Mouse (Mus musculus): Measurements from ENCODE around the gene Ccdc136.

Gene Ccdc136

DNA sequence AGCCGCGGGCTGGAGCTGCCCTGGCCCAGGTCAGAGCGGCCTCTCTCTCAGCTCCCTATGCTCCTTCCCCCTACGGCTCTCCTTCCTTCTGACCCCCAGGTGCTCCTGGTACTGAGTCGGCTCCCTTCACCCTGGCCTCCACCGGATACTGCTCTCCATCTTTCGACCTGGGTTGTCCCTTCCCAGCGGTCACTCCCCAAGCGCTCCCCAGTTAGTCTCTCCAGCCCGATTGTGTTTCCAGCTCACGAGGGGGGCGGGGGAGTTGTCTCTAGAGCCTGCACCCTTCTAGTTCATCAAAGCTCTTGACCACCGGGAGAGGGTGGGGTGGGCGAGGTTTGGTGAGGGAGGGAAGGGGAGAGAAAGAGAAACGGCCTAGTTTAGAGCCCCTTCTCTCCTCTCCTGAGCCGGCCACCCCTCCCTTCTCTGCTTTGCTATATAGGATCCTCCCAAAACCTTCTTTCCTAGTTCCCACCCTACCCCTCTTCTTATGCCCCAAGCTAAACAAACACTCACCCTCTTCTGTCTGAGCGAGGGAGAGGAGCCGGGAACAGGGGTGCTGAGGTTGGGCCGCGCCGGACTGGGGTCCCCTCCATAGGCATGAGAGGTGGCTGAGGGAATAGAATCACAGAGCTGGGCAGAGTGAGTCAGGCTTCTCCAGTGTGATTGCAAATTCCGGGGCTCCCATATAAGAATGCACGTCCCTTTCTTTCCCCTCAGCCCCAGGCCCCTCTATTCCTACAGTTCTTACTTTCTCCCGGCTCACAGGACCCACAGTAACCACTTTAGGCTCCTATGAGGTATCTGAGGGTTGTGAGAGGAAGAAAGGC is 818 bp downstream of the Ccdc136 start:
- no peak for DNase-seq

DNA sequence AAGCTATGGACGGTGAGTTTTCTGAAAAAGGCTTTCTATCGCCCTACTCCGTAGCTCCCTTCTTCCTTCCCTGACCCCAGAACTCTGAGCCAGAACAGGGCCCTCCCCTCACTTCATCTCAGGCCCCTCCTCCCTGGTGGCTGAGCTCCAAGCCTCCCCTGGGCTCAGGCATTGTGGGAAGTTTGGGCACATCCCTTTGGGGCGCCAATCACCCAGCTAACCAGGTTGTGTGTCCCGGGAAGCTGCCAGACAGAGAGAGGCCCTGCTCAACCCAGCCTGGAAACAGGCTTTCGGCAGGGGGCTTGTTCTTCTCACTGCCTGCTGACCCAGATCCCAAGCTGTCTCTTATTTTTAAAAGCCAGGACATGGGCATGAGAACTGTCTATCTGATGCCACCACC is 1.5 kb downstream of the Ccdc136 start:
- DNase-seq = no peak

DNA sequence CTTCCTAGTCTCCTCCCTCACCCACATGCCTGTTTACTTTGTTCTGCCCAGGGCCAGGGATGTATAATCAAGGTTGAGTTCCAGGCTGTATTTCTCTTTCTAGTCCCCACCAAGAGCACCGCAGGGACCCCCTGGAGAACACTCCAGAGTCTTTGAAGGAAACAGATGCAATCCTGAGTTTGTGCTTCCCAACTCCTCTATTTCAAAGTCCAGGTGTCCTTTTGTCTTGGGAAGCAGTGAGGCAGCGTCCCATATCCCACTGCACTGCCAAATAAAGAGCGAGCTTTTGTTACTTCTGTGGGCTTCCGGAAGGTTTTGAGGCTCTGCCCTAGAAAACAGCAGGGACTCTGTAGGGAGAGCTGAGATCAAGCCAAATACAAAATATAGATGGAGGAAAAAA is 3.7 kb downstream of the Ccdc136 start:
- no peak for DNase-seq

DNA sequence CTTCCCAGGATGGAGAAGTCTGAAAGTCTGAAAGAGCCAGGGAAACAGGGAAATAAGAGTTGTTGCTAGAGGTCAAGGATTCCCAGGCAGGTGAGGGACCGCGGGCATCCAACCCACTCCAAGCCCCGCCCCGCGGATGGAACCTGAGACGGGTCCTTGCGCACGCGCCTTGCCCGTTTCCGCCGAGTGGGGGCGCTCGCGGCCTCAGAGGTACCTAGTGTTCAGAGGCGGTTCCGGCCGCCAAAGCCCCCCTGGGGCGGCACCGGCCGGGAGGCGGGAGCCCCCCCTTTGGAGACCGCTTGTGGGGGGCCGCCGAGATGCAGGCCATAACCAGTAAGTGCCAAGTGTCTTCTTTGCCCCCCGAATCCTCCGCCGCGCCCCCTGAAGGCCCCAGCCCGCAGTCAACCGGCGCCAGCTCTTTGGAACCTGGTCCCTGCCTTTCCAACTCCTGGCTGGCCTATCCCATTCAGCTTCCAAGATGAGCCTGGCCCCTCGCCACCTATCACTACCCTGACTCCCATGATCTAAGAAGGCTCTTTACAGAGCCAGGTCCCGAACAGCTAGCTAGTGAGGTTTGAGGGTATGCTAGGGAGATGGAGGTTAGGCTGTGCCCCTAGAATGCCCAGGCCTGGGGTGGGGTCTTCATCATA is 6.7 kb downstream of the Ccdc136 start:
- DNase-seq = no peak

DNA sequence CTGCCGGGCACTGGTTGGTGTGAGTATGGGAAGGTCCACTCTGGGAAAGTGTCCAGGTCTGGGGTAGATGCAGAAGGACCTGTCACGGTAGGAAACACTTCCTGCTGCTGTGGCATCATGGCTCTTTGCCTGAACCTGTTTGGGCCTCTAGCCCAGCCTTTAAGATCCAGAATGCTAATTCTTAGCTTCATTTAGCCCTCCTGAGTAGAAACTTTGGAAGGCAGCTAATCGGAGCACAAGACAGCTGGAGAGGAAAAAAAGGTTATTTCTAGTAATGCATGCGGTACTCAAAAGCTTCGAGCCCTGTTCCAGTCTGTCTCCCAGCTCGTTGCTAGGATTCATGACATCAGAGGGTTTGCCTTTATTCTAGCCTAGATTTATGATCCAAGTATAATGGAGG is 10.3 kb downstream of the Ccdc136 start:
- no peak for DNase-seq

DNA sequence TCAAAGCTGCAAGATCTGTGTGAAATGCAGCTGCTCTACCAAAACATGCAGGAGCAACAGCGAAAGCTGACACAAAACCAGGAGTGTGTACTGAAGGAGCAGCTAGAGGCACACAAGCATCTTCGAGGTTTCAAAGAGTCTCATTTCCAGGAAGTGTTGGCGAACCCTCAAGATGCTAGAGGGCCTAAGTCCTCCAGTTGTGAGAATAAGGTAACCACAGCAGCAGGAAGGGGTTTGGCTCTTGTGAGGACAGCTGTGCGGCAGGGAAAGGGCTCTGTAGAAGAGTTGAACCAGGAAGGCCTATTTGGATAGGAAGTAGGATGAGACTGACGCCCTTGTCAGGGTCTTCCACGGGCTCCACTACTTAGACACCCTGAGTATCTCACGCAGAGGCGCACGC is 19.3 kb downstream of the Ccdc136 start:
- peak in 1 of 2 experiments; percentile 27 for DNase-seq

DNA sequence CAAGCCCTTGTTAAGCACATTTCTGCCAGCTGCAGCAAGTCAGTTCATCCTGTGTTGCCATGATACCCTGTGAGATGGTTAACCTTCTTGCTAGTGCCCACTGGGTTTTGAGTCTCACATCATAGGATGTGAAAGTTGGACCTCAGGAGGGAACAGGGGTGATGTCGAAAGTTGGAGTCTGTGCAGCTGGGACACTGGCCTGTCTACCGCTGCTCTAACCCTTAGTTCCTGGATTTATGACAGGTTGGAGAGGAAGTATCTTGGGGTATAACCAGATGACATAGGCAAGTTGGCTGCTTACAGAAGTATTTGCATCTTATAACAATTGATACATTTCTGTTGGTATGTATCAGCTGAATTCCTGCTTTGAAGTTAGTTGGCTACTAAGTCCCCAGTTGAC is 24.5 kb downstream of the Ccdc136 start:
- no peak for DNase-seq

DNA sequence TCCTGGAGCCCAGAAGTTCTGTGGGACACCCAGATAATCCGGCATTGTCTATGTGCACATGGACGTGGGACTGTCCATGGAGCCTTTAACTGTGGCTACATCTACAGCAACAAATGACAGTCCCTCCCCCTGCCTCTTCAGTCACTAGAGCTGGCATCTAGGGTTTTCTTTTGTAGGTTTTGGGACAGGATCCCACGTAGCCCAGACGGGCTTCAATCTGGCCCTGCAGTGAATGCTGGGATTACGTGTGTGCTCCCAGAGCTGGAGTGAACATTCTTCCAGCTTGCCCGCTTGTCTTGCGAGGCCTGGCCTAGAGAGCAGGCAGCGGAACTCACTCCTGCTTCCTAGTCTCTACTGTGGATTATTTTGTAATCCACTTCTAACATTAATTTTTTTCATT is 29.0 kb downstream of the Ccdc136 start:
- no peak for DNase-seq

DNA sequence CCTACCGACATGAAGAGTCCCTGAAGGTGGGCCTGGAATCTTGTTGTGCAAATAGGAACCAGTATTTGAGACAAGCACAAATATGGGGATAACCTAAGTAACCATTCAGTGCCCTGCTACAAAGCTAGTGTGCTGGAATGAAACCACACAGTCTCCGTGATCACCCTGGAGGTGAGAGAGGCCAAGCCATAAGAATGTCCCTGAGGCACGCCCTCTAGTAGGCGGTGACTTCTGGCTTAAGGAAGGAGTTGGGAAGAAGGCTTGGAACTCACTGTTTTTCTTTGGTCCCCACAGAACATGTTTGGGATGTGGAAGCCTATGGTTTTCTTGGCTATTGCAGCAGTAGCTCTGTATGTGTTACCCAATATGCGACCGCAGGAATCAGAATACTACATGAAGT is 30.2 kb downstream of the Ccdc136 start:
- no peak for DNase-seq

DNA sequence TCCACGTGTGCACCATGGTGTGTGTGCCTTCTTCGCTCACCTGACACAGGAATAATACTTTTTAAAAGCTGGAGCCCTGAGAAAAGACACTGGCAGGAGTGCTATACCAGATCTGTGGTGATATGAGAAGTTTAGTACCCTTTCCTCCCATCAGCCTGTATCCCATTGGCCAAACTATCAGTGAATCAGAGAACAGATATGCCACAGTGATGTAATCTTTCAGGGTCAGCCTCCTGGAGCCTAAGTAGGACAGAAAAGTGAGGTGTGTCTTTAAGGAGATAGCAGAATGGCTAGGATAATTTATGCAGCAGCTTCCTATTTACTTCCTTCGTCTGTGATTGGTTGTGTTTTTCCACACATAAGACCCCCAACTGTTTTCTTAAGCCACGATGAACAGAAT is 32.1 kb downstream of the Ccdc136 start:
- DNase-seq = no peak

DNA sequence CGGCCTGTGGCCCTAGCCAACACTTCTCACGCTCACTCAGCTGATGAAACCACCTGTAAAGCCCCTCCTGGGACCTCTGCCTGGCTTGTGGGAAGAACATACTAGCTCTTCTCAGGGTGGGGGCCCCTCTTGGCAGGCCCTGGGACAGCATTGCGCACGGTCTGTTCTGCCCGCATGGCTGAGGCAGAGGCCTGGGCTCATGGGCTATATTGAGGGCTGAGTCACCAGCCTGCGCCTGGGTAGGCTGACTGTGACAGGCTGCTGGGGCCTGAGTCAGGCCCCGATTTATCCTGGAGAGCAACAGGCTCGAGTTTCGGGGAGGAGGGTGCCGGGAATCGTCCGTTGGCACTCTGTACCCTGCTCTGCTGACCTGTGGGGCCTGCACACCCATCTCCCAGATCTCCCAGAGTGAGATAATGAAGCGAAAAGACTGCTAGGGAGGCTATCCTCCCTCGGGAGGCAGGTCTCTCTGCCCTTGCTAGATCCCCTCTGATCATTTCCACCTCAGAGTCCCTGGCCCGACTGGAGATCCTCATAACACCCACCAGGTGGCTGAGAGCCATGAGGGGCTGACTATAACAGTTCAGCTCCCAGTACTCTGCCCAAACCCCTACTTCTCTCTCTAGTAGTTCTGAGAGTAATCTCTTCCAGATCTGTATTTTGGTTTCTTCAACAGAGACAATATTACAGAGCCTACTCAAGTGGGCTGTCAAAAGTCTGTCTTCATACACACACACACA is 34.7 kb downstream of the Ccdc136 start:
- no peak for DNase-seq

DNA sequence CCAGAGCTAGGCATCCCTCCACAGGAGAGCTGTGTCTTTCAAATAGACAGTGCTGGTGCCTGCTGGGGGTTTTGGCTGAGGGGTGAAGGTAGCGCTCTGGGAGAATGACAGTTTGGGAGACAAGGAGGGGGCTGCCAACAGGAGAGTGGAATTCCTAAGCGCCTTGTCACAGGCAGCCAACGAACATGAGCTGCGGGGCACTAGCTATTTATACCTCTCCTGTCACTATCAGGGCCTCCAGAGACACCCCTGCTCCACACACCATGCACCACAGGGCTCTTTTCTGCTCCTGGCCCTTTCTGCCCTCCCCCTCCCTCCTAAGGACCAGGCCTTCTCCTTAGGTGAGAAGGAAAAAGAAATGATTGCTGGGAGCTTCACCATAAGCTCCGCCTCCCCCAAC is 35.4 kb downstream of the Ccdc136 start:
- no peak for DNase-seq

DNA sequence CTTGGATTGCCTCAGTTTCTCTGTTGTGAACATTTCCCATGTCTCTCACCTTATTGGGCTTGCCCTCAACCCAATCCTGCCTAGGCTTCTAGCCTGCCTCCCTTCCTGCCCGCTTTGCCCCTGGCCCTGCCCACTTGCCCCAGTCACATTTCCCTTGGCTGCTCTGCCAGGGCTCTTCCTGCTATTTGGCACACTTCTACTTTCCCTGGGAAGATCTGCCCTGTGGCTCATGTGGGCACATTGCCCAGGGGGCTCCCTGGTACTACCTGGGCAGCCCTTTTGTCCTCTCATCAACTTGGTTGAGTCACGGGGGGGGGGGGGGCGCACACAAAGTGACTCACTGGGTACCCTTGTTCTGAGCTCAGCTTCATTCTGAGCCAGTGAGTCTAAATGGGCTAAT is 36.0 kb downstream of the Ccdc136 start:
- DNase-seq = no peak

DNA sequence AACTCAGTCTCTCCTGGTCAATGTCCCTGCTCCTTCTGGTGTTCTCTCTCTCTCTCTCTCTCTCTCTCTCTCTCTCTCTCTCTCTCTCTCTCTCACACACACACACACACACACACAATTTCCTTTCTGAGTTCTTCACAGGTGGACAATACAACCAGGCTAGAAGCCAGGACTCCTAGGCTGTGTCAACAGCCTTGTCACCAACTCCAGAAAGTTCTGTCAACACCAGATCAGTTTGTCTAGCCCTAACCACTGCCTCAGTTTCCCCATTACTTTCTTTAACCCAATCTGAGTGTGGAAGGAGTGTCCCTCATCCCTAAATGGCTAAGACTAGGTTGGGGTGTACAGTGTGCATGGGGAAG is 36.5 kb downstream of the Ccdc136 start:
- DNase-seq = no peak

DNA sequence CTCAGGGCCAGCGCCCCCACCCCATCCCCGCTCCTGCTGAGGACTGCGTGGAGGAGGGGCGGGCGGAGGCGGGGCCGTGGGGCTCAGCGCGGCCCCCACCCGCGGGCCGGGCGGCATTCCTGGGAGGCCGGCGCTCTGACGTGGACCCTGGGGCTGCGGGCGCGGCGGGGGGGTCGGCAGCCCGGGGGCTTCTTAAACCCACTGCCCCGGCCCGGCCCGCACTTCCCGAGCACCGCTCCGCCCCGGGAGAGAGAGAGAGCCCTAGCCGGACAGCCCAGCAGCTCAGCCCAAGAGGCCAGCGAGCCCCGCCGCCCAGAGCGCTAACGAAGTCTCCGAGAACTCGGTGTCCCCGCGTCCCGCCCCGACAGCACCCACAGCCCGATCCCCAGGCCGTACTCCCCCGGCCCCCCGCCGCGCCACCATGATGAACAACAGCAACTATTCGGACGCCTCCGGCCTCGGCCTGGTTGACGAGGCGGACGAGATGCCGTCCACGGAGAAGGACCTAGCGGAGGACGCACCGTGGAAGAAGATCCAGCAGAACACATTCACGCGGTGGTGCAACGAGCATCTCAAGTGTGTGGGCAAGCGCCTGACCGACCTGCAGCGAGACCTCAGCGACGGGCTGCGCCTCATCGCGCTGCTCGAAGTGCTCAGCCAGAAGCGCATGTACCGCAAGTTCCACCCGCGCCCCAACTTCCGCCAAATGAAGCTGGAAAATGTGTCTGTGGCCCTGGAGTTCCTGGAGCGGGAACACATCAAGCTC is 37.1 kb downstream of the Ccdc136 start, which contains the start of gene Flnc:
Gene Flnc (plus strand): TSS at position 219 of the 766 bp plus-strand sequence.
- no peak for DNase-seq

DNA sequence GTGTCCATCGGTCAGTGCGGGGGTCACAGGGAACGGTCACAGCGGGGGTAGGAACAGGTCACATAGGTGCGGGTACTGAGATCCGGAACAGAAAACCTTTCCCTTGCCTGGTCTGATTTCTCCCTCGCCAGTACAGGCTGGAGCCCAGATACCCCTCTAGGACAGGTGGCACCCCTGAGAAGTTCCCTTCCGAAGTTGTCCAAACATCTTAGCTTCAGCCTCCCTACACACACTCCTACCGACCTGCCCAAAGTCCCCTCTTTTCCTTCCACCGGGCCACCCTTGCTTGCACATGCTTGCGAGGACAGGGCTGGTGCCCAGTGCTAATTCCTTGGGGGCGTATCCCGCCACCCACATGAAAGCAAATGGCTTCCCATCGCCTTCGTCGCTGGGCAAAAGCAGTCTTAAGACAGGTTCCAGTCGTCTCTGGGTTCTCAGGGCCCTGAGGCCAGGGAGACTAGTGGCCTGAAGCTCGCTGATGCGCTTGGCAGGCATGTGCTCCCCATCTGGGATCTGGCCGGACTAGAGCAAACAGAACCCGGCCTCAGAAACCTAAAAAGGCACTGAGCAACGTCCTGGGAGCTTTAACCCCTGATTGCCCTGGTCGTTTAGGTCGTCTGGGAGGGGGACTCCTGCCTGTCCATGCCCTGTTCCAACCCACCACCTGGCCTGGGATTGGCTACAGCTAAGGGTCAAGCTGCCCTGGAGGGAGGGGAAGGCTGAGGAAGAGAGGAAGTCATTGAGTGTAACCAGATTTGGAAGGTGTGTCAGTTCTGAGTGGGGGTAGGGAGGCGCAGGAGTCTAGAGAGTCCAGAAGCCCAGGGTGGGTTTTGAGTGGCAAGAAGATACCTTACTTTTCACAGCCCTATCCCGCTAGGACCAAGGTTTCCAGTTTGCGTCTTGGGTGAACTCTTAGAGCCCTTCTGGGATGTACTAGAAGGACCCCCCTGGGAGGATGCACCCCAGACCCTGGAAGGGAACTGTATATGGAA is 38.0 kb downstream of the Ccdc136 start:
- no peak for DNase-seq

DNA sequence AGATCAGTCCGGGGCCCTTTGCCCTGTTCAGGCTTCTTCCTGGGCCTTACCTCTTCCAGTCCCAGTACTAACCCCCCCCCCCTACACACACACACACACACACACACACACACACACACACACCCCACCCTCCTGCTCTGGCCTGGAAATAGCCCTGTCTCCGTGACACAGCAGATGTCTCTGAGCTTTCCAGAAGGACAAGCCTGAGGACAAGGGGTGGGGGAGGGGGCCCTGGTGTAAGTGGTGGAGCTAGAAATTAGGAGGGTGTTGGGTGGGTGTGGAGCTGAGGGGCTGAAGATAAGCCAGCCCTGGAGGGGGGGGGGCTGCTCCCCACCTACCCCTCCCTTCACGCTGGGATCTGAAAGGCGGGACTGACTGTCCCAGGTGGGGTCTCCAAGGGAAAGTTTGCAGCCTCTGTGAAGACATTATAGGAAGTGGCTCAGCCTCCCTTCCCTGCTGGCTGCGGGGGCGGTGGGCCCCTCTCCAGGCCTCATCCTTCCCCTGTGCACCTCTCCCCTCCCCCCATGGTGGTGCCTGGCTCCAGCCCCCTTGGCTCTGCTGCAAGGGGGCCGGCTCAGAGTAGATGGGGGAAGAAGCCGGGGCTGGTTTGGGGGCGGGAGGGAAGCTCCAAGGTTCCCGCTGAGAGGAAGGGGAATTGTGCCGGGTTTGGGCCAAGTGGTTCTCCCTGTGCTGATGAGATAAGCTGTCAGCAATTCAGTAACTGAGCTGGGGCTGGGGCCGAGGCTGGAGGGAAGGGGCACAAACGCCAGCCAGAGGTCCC is 39.0 kb downstream of the Ccdc136 start:
- no peak for DNase-seq

DNA sequence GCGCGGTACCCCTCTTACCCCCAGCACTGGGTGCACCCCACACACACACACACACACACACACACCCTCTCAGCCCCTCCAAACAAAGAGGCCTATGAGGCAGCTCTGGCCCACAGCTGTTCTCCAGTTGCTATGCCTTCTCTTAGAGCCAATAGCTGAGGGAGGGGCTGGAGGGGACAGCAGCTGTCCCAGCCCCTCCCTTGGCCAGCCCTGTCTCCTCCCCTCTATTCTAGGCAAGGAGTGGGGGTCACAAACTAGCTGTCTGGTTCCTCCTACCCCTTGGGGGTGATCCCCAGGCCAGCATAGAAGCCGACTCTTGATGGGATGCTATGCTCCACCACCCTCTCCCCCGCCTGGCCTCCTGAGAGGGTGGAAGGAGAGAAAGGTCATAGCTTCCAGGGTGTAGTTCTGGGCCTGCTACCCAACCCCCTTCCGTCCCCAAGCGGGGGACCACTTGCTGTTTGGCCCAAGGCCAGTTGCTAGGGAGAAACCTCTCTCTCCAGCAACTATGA is 39.9 kb downstream of the Ccdc136 start:
- DNase-seq = no peak

DNA sequence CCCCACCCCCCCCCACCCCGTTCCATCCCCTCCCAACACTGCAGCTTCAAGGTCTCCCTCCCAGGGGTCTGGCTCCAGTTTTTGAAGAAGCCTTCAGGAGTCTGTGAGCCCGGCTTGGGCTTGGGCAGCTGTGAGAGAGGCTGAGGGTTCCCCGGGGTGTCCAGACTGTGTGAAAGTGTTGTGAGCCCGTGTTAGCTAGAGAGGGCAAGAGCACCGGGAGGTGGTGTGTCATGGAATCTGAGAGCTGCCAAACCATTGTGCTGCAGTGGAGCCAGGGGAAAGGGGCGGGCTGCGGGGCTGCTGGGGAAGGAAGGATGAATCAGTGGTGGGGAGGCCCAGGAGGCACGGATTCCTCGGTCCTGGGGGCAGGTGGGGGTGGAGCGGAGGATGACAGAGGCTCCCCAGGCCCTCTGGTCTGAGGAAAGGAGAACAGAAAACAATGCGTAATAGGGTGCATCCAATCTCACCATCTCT is 40.4 kb downstream of the Ccdc136 start:
- no peak for DNase-seq

DNA sequence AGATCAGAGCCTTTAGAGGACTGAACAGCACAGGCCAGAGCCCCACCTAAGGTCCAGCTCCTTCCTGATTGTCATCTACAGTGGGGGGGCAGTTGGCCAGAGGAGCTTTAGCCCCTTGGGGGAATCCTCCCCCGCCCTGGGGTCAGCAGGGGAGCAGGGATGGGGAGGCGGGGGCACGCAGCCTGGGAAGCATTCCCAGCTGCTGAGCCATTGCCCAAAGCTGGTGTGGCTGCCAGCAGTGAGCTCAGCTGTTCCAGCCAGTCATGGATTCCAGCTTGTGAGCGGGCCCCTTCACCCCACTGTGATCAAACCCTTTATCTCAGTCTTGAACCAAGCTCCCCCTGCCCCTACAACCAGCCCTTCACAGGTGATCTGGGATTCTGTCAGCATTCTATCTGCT is 43.1 kb downstream of the Ccdc136 start:
- DNase-seq = no peak

DNA sequence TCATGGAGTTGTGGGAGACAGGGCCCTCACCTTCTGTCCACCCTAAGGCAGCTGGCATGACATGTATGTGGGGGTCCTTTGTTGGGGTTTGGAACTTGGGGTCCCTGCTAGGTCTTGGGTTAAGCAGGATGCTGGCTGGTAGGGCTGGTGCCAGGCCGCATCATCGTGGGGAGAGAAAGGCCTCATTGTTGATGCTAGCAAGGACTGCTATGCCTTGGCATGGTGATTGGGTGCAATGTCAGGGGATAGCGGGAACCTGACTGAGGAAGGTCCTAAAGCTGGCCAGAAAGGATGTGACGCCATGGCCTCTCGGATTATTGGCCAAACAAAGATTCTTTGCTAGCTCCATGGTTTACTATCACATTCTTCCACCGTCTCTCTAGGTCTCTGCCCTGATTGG is 43.7 kb downstream of the Ccdc136 start:
- no peak for DNase-seq
